Mouse (Mus musculus): Measurements from ENCODE around the gene Sec11a. TPM values are rescaled to one million over a fixed set of nuclear protein-coding genes. Genes with fewer than 3 reads are reported as not detected.

Sec11a gene
- 44.5 and 47.9 TPM in 2 replicates for polyA plus RNA-seq (2011; ENCODE audit: insufficient read depth, insufficient read length, low replicate concordance, missing spikeins)

- Histone ChIP-seq H3K4me1 (ENCODE audit: control insufficient read depth, insufficient read depth, low read length) (peaks cover 1% of the 10 kb centered on the region; the same call in 1 of the 2 replicates), H3K4me3 (replicated peaks; ENCODE audit: control insufficient read depth, low read depth, low read length) (peak within 1 kb of the TSS; percentile 97), H3K27ac (ENCODE audit: control insufficient read depth, insufficient read depth, low read depth, low read length, poor library complexity) (peak within 1 kb of the TSS; percentile 76)
- peak; percentile 75; the same call in 1 of the 2 replicates for TF ChIP-seq POLR2A (IDR thresholded peaks at IDR 0.05; ENCODE audit: borderline replicate concordance, control insufficient read depth, low read depth, low read length)
- TF ChIP-seq CTCF (IDR thresholded peaks at IDR 0.05; ENCODE audit: control insufficient read depth, insufficient read depth, low read length), result no peak
- WGBS, result 2% methylated on average over 44 of the region's 44 CpGs
Observed at GRCm38 (mm10) chr7:80947445-80948350, at the start of gene Sec11a. Gene Sec11a (minus strand): TSS chr7:80947780.

- no peaks in the 10 kb centered on the region; the same call in 1 of the 2 replicates for H3K4me1 ChIP-seq (ENCODE audit: control insufficient read depth, insufficient read depth, low read length)
Observed at GRCm38 (mm10) chr7:80995266-80996146, 47.9 kb upstream of the Sec11a start.

DNA sequence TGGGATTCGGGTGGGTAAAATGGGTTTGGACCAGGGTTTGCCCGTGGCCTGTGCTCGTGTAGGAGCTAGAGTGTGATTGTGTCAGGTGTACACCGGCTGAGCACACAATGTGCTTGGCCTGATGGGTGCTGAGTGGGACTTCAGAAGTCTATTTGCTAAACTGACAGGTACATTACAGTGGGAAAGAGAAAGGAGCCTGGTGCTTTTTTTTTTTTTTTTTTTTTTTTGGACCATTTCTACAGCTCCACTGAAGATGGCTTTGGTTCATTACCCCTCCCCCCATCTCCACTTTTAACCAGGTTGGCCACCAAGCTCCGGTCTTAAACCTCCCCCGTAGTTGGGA is 47.1 kb upstream of the Sec11a start:
- peak overlapping the region; percentile 85 for H3K4me3 ChIP-seq (replicated peaks; ENCODE audit: control insufficient read depth, low read depth, low read length)
- TF ChIP-seq POLR2A (IDR thresholded peaks at IDR 0.05; ENCODE audit: borderline replicate concordance, control insufficient read depth, low read depth, low read length) (no peak), CTCF (IDR thresholded peaks at IDR 0.05; ENCODE audit: control insufficient read depth, insufficient read depth, low read length) (no peak)
- no peaks in the 10 kb centered on the region; the same call in 1 of the 2 replicates for H3K4me1 ChIP-seq (ENCODE audit: control insufficient read depth, insufficient read depth, low read length)
- peak overlapping the region; percentile 53; the same call in 1 of the 2 replicates for H3K27ac ChIP-seq (ENCODE audit: control insufficient read depth, insufficient read depth, low read depth, low read length, poor library complexity)
- WGBS, result 4% methylated on average over 6 of the region's 6 CpGs

More at GRCm38 (mm10) chr7:80995266-80996146, 47.9 kb upstream of the Sec11a start:
- TF ChIP-seq POLR2A (IDR thresholded peaks at IDR 0.05; ENCODE audit: borderline replicate concordance, control insufficient read depth, low read depth, low read length) (no peak), CTCF (IDR thresholded peaks at IDR 0.05; ENCODE audit: control insufficient read depth, insufficient read depth, low read length) (no peak)
- WGBS, result 3% methylated on average over 3 of the region's 3 CpGs
- Histone ChIP-seq H3K4me3 (replicated peaks; ENCODE audit: control insufficient read depth, low read depth, low read length) (peak overlapping the region; percentile 18), H3K27ac (ENCODE audit: control insufficient read depth, insufficient read depth, low read depth, low read length, poor library complexity) (peak overlapping the region; percentile 64; the same call in 1 of the 2 replicates)

DNA sequence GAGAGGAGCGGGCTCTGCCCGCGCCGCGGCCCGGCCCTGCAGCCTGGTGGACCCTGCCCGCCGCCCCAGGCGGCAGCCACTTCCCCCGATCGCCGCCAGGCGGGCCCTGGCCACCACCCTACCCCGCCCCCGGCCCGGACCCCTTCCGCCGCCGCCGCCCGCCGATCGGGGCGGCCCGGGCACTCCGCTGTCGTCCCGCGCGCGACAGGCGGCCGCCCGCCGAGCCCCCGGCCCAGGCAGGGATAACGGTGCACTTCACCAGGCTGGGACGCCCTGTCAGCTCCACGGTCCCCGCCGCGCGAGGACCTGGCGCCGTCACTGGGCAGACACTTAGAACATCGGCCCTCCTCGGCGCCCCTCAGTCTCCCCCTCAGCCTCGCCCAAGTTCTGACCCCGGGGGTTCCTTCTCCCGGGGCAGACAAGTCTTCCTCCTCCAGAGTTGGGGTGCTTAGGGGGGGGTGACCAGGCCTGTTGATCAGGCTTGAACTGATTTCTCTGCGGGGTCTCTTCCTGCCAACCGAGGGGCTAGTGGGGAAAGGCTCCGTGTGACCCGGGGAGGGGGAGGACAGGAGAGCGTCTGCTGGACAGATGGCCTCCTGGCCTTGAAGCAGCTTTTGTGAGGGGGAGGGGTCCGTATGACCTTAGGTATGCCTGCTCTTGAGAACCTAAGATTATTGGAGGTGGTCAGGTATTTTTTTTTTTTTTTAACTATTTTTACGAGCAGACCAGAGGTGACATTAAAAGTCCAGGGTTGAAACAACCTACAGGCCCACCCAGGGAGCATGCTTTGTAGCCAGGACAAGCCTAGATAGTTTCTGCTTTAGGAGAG is 46.5 kb upstream of the Sec11a start:
- Histone ChIP-seq H3K27ac (ENCODE audit: control insufficient read depth, insufficient read depth, low read depth, low read length, poor library complexity) (peak overlapping the region; percentile 97), H3K4me1 (ENCODE audit: control insufficient read depth, insufficient read depth, low read length) (no peaks in the 10 kb centered on the region; the same call in 1 of the 2 replicates), H3K4me3 (replicated peaks; ENCODE audit: control insufficient read depth, low read depth, low read length) (peak overlapping the region; percentile 85)
- WGBS, result 3% methylated on average over 56 of the region's 58 CpGs
- no peak for TF ChIP-seq POLR2A (IDR thresholded peaks at IDR 0.05; ENCODE audit: borderline replicate concordance, control insufficient read depth, low read depth, low read length)
- no peak for TF ChIP-seq CTCF (IDR thresholded peaks at IDR 0.05; ENCODE audit: control insufficient read depth, insufficient read depth, low read length)

DNA sequence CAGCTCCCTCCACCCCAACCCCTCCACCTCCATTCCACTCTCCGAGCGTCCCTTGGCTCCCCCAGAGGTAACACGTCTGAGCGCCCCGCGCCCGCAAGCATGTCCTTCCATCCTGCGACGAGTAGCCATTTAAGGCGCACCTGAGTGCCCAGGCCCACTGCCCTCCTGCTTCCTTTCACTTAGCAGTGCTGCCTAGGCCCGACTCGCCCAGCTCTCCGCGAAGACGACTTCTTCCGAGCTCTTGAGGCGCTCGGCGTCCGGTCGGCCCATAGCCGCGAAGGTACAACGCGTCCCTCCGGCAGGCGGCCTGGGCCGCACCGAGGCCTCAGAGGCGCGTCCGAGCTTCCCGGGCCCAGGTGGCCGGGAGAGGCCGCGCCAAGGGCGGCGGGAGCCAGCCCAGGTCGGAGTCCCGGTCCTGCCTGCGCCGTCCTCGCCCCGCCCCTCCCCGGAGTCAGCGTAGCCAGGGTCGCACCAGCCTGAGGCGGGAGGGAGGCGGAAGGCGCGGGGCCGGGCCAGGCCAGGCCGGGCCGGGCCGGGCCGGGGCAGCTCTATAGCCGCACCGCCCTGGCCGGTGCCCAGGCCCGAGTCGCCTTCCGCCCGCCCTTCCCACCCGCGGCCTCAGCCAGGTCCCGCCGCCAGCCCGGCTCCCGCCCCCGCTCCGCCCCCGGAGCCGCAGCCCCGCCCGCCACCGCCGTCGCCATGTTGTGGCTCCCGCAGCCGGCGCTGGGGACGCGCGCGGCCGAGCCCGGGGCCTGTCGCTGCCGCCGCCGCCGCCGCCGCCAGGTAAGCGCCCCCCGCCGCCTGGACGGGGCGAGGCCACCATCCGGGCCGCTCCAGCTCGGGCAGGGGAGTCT is 45.6 kb upstream of the Sec11a start, which contains the start of gene Zfp592:
Zfp592 (plus strand) TSS at position 702 of the 854 bp plus-strand sequence.
- Histone ChIP-seq H3K27ac (ENCODE audit: control insufficient read depth, insufficient read depth, low read depth, low read length, poor library complexity) (peak within 1 kb of the TSS; percentile 97), H3K4me3 (replicated peaks; ENCODE audit: control insufficient read depth, low read depth, low read length) (peak within 1 kb of the TSS; percentile 85), H3K4me1 (ENCODE audit: control insufficient read depth, insufficient read depth, low read length) (no peaks in the 10 kb centered on the region; the same call in 1 of the 2 replicates)
- WGBS, result under 1% methylated on average over 90 of the region's 102 CpGs
- TF ChIP-seq CTCF (IDR thresholded peaks at IDR 0.05; ENCODE audit: control insufficient read depth, insufficient read depth, low read length), result no peak
- peak; percentile 39; the same call in 1 of the 2 replicates for TF ChIP-seq POLR2A (IDR thresholded peaks at IDR 0.05; ENCODE audit: borderline replicate concordance, control insufficient read depth, low read depth, low read length)

DNA sequence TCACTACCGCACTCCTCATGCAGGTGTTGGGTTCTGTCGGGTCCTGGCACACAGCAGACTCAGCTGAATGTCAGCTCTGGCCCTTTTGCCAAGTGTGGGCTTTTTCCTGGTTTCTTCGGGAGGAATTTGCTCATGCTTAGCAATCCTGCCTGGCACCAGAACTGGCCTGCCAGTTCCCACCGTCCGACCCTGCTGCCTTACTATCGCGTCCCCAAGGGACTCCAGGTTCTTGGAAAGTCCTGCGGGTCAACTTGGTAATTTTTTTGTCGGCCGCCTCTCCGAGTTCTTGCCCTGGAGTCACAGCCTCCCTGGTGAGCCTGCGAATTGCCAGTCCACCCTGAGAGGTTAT is 45.0 kb upstream of the Sec11a start:
- 3% methylated on average over 12 of the region's 12 CpGs for WGBS
- peak overlapping the region; percentile 71 for H3K4me3 ChIP-seq (replicated peaks; ENCODE audit: control insufficient read depth, low read depth, low read length)
- peak overlapping the region; percentile 16 for H3K27ac ChIP-seq (ENCODE audit: control insufficient read depth, insufficient read depth, low read depth, low read length, poor library complexity)
- TF ChIP-seq POLR2A (IDR thresholded peaks at IDR 0.05; ENCODE audit: borderline replicate concordance, control insufficient read depth, low read depth, low read length), result no peak
- TF ChIP-seq CTCF (IDR thresholded peaks at IDR 0.05; ENCODE audit: control insufficient read depth, insufficient read depth, low read length), result no peak
- H3K4me1 ChIP-seq (ENCODE audit: control insufficient read depth, insufficient read depth, low read length), result no peaks in the 10 kb centered on the region; the same call in 1 of the 2 replicates
